Mouse (Mus musculus): ENCODE results near the gene Acot12.
A peak's percentile ranks its signal among the peaks of the same experiment; 100 is the strongest.
"Not testable (repeated sequence)": the region's sequence is repeated elsewhere in the genome, so short reads cannot be mapped to it uniquely, and the experiment has no call there.

Gene Acot12

DNA sequence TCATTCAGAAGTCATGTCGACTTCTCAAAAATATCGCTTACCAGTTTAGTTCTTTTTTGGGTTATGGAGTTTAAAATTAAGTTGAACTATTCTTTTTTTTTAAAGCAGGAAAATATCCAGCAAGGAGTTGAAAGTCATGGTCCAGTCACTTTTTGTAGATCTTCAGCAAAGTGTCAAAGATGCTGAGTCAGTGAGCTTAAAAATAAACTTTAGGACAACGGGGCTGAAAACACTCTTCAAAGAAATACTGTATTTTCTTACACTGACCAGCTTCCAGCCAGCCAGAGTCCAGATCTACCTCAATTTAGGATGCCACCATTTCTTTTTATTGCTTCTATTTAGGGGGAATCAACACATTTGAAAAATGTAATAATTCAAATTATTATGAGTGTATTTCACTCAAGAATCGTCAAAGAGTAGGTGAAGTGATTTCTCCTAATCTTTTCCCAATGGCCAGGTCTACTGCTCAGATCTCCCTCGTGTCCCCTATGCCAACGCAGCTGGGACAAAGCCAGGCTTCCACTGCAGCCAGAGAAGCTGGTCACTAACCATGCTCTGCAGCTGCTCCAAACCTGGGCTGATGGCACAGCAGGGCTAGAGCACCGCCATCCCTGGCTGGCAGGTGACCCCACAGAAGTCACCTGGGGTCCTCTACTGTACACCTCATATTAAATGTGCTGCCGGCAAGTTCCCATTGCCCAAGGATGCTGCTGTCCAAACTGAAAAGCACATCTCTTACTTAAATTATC lies 19.2 kb downstream of the Acot12 start:
- no peak for DNase-seq (ENCODE audit: low spot score in 2 of 2)

DNA sequence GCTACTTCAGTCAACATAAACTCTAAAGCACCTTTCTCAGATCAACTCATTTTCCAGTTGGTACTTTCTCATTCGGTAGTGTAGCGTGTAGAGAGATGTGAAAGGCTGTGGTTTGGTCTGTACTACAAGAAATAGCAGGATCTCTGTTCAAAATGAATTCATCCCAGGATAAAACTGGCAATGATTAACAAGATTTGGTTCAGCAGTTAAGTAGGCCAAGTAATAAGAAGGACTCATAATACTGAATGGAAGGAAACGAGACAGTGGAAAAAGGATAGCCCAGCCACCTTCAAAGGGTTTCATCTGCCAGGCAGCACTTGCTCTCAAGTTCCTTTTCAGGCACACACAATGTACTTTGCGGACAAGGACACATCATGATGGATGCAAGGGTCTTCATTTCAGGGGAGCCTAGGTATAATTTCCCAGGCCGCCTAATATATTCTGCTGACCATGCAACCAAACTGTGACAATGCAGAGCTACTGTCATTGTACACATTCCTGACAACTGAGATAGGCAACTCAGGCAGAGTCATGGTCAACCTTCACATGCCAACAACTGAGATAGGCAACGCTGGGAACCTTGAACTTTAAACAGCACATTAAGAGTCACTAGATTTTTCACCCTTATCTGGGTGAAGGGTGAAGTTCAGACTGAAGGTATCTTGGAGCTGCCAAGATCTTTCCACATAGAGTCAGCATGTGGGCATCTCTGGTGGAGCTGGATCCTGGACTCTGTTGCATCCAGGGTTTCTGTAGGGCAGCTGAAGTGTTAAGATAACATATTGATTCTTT lies 20.5 kb downstream of the Acot12 start:
- DNase-seq (ENCODE audit: low spot score in 2 of 2) = no peak

- DNase-seq (ENCODE audit: low spot score in 2 of 2) = not testable (repeated sequence)
Observed at GRCm38 (mm10) chr13:91763654-91764053, 22.3 kb downstream of the Acot12 start.

GRCm38 (mm10) chr13:91765627-91766026 lies 24.3 kb downstream of the Acot12 start:
- DNase-seq (ENCODE audit: low spot score in 2 of 2) = no peak

- DNase-seq (ENCODE audit: low spot score in 2 of 2) = no peak
Observed at GRCm38 (mm10) chr13:91768683-91769651, 27.7 kb downstream of the Acot12 start.

DNA sequence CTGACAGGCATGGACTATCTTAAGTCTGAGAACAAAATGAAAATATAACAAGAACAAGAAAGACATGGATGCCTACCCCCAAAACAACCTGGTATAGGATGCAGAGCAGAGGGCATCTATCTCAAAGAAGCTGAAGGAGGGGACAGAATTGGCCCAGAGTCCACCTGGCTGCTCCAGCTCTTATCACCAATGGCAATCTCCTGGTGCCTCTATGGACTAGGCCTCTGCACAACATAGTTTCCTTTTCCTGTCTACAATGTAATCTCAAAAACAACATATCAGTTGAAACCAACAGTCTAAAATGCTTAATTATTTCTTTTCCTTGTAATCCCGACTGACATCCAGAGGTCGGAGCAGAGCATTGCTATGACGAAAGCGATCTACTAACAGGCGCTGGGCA lies 36.8 kb downstream of the Acot12 start:
- DNase-seq (ENCODE audit: low spot score in 2 of 2) = no peak

- no peak for DNase-seq (ENCODE audit: low spot score in 2 of 2)
Observed at GRCm38 (mm10) chr13:91779892-91780291, 38.6 kb downstream of the Acot12 start.

GRCm38 (mm10) chr13:91792035-91792434 lies 50.7 kb downstream of the Acot12 start:
- DNase-seq (ENCODE audit: low spot score in 2 of 2) = no peak

DNA sequence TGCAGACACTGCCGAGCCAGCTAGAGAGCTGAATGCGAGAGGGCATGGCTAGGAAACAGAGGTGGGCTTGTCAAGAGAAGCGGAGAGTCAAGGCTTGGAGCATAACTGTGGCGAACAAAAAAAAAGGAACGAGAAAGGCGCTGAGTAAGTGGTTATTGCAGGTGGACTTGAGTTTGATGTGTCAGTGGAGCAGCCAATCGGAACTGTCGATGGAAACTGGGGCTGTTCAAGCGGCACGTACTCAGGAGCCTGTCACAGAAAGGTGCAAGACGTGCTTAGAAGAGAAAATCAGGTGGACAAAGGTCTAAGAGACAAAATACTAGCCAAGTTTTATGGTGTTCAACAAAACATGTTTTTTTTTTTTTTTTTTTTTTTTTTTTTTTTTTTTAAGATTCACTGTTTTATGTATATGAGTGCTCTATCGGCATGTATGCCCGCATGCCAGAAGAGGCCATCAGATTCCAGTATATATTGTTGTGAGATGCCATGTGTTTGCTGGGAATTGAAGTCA lies 53.7 kb downstream of the Acot12 start:
- no peak for DNase-seq (ENCODE audit: low spot score in 2 of 2)

- DNase-seq (ENCODE audit: low spot score in 2 of 2) = no peak
Observed at GRCm38 (mm10) chr13:91795593-91795992, 54.3 kb downstream of the Acot12 start.

DNA sequence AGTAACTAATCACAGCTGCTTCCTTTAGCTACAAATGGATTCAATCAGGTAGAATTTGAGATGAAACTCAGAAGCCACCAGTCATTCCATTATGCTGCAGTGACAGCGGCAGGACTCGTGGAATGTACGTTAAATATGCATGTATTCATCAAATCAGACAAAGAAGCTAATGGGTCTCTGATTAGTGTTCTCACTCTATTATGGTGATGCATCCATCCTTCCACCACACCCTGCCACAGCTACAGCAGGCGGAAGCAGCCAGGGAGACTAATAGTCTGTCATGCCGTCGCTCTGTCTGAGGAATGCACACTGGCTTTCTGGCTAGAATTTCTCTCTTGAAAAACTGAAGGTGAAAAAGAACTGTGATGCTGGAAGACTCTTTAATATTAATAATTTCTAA lies 54.7 kb downstream of the Acot12 start:
- DNase-seq (ENCODE audit: low spot score in 2 of 2) = no peak

DNA sequence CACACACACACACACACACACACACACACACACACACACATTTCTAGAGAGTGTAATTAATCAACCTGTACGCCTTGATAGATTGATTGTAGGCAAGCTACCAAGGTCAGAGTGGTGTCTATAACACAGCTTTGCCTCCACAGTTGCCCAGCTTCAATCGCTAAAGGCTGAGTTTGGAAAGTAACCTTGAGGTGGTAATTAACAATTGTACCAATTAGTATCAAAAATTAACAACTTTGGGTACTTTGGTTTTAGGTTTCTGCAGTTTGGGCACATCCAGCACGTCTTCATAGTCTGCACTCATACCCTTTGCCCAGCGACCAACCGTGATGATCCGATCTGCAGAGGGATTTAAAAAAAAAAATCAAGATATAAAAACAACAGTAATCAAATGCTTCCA lies 55.6 kb downstream of the Acot12 start:
- DNase-seq (ENCODE audit: low spot score in 2 of 2) = no peak

- no peak for DNase-seq (ENCODE audit: low spot score in 2 of 2)
Observed at GRCm38 (mm10) chr13:91797442-91797841, 56.1 kb downstream of the Acot12 start.

GRCm38 (mm10) chr13:91801726-91802125 lies 60.4 kb downstream of the Acot12 start:
- no peak for DNase-seq (ENCODE audit: low spot score in 2 of 2)

DNA sequence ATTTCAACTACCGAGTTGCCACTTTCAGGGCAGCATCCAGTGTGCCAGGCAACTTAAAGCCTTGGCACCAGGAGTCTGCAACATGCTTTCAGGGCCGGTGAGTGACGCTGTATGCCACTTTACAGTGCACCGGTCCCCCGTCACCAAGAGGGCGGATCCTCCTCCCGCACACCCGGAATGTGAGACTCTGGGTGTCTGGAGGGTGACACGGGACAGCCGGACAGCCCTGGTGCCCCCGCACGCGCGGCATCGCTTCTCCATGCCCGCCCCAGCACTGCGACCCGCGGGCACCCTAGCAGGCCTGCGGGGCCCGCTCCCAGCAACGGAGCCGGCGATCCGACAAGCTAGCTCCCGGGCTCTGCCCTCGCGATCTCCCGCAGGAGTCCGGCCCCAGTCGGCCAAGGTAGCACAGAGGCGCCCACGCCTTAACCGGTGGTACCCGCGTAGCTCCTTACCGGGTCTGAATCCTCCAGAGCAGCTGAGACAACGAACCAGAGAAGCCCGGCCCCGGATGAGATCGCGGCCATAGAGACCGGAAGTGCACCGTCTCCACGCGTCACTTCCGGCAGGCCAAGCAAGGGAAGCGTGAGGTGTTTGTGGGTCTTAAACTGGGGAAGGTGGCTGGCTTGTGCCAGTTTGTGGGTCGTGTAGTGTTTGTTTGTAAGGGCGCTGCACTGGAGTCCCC lies 66.0 kb downstream of the Acot12 start, which contains the start of gene Zcchc9:
Gene Zcchc9, minus strand, starts transcription at position 551 of the 685 bp plus-strand sequence.
- peak; percentile 94 to 95 for DNase-seq (ENCODE audit: low spot score in 2 of 2)

DNA sequence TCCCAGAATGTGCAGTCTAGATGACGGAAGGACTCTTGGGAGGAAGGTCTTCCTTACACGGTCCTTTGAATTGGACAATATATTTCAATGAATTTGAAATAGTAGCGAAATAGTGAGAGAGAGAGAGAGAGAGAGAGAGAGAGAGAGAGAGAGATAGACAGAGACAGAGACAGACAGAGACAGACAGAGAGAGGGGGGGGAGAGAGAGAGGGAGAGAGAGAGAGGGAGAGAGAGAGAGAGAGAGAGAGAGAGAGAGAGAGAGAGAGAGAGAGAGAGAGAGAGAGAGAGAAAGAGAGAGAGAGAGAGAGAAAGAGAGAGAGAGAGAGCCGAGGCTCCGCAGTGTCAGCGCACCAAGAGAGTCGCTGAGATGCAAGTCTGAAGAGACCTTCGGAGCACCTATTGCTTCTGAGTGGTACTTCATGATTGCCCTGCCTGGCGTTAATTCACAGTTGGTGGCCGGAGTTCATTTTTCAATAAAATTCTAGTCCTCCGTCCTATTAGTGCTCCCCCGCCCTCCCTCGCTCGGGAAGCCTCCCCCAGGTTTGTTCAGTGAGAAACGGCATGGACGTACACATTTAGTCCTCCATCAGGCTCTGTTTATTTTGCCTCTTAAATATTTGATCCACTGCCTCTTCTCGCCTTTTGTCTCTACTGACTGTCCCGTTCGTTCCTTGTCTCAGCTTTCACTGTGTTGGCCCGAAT lies 66.7 kb downstream of the Acot12 start:
- no peak for DNase-seq (ENCODE audit: low spot score in 2 of 2)

DNA sequence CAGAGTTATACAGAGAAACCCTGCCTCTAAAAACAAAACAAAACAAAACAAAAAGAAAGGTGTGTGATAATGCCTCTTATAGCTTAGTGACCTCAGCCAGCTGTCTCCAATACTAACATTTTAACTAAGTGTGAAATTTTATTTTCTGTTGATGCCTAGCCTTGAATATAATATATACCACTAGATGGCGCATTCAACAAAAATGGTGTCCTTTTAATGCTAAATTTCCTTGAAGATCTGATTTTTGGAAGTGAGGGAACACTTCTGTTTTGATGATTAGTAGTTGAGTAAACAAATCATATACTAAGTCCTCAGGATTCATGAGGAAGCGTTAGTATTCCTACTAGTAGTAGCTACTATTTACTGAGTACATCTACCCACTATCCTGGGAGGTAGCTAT lies 68.2 kb downstream of the Acot12 start:
- no peak for DNase-seq (ENCODE audit: low spot score in 2 of 2)

- no peak for DNase-seq (ENCODE audit: low spot score in 2 of 2)
Observed at GRCm38 (mm10) chr13:91814670-91815069, 73.4 kb downstream of the Acot12 start.

DNA sequence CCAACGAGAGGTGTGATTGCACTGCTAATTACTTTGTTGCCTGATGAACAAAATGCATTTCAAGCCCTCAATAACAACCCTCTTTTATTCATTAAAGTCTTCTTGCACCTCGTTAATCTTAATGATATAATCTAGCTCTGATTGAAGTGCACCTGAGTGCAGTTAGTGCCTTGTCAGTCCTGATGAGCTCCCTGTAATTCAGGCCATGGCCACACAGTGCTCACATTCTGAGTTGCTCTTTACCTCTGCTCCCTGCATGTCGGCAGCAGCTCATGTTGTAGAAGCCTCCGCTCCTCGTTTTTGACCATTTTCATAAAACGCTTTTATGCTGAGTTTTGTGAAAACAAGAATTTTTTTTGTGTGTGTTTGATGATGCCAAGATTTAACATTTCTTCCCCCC lies 82.4 kb downstream of the Acot12 start:
- DNase-seq (ENCODE audit: low spot score in 2 of 2) = no peak

- no peak for DNase-seq (ENCODE audit: low spot score in 2 of 2)
Observed at GRCm38 (mm10) chr13:91824845-91825550, 83.7 kb downstream of the Acot12 start.
